Mouse (Mus musculus) embryo, embryonic 9.5 days (tissue): ENCODE measurements at regions not wholly inside any gene's neighbourhood (a gene's known extent, or its start where the extent isn't known, plus 50 kb on each side); places are given as distances from the start of the nearest gene placed in this dataset.

Experiments
- DNase-seq: peaks from one replicate; pipeline ENCODE4 v3.0.0-alpha.2; 2017; ENCODE audit errors: extremely low spot score

DNA sequence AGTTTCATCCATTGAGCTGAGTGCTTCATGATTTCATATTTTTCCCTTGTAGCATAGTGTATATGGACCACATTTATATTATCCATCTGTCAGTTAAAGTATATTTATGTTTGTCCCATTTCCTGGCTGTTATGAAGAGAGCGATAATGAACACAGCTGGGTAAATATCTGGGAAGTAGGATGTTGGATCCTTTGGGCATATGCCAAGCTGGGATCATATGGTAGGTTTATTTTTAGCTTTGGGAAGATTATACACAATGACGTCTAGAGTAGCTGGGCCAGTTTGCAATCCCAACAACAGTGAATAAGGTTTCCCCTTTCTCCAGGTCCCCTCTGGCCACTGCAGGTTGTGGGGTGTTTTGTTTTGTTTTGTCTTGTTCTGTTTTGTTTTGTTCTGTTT lies 164.5 kb downstream of the Gm765 start:
- no peak for DNase-seq

GRCm38 (mm10) chr6:98149043-98149813 lies 193.3 kb downstream of the Gm765 start:
- DNase-seq: no peak

DNA sequence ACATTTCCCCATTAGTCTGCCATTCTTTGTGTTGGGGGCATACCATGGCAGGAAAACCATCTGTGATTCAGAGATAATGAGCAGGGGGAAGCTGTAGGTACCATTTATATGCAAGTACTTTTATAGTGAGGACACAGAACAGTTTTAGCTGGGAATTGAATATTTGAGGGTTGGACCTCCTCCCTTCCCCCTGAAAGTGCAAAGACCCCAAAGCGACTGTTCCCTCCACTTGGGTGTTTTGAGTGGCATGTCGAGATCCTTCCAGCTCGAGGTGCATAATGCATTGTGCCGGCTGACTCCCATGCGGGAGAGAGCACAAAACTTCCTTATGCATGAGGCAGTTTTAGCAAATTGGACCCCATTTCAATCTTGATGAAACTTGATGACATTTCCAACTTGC lies 194.7 kb downstream of the Gm765 start:
- DNase-seq: no peak

- DNase-seq: no peak
Measured at GRCm38 (mm10) chr6:98132931-98133330, 209.6 kb downstream of the Gm765 start.

DNA sequence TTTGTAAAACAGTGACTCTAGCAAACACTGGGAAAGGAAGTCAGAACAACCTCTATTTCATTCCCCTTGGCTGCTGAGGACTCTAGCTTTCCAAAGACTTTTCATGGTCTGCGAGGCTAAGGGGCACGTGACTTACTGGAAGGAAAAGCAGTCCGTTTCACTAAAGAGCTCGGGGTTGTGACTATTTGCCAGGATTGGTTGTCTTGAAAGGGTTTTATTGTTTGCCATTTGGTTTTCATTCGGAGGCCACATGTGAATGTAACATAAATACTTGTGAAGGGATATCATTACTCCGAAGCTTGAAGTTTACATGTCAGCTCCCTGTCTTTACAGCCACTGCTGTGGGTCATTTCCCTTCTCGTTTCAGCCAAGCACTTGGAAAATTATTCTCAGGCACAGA lies 217.1 kb downstream of the Gm765 start:
- DNase-seq: no peak

GRCm38 (mm10) chr6:98118355-98119150 lies 224.0 kb downstream of the Gm765 start:
- DNase-seq: no peak

DNA sequence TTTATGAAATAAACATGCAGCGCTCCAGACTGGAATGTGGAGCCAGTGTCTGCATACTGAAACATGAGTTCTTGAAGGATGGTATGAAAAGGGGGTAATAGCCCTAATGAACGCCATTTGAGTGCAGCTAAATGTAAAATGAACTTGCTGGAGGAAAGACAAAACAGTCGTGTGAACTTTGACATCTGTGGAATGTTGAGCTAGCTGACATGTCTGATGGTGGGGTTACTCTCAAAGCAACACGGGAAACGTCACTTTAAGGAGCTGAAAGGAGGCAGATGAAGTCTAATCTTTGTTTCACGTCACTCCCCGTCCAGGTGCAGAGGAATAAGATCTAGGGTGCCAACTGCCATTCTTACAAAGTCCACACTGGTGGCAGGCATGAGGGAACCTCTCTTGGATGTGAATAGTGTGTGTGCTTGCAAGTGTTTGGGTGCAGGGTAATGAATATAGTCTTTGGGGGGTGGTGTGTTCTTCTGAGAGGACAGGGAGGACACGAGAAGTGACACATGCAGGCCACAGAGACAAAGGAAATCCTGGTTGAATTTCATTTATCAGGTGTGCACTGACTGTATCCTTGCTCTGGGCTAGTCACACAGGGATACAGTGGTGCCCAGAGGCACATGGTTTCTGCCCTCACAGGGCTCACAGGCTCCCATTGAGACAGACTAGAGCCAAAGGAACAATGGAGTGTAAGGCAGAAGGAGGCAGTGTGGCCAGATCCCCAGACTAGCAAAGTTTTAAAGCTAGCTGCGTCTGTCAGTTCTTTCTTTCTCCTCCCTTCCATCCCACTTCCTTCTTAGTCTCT lies 228.0 kb downstream of the Gm765 start:
- peak; percentile 68 for DNase-seq

DNA sequence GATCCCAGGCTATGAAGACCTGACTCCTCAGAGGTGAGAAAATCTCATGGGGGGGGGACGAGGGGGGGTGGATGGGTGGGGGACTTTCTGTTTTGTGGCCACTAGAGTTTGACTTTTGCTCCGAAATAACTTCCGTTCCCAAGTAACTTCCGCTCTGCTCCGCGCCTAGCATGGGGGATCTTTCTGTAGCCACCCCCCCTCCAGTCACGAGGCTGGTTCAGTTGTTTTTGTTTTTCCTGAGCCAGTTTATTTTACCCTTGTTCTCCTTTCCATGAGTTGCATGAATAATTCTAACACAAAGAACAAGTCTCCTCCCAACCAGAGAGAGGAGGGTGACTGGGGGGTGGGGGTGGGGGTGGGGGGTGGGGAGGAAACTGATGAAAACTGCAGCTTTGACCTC lies 228.8 kb downstream of the Gm765 start:
- peak; percentile 45 for DNase-seq

DNA sequence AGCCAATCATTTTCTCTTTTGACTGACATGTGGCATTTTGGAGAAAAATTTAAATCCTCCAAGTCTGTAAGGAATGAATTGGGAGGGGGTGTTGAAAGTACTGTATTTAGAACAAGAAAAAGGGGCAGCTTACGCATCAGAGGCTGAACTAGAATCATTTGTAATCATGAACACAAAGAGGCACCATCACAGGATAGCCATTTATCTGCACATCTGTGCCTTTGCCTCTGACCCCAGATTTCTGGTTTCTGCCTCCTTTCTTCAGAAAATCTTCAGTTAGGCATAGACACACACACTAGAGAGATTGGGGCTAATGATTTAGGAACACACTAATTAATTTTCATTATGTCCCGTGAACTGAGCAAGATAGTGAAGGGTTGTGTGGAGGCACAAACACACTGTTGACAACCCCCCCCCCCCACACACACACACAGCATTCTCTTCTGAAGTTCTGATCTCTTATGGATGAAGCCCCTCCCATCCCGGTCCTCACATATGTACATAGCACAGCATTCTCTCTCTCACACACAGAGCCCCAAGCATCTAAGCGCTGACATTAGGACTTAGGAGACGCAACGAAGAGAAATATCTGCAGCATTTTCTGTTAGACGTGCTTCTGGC lies 229.9 kb downstream of the Gm765 start:
- DNase-seq: no peak

DNA sequence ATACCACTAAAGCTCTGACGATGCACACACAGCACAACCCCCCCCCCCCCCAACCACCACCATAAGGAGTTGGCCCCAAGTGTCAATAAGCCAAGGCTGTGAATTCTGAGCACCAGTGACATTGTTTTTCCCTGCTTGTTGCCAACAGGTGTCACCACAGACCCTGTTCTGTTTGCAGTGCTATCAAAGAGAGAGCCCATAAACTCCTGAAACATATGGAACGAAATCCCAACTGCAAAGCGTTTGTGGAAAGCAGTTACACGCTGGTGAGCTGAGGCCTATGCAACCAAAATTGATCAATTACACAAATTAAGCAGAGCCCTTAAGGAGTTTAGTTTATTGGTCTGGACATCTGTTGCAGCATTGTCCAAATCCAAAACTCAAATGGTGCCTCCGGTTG lies 235.4 kb downstream of the Gm765 start:
- no peak for DNase-seq

DNA sequence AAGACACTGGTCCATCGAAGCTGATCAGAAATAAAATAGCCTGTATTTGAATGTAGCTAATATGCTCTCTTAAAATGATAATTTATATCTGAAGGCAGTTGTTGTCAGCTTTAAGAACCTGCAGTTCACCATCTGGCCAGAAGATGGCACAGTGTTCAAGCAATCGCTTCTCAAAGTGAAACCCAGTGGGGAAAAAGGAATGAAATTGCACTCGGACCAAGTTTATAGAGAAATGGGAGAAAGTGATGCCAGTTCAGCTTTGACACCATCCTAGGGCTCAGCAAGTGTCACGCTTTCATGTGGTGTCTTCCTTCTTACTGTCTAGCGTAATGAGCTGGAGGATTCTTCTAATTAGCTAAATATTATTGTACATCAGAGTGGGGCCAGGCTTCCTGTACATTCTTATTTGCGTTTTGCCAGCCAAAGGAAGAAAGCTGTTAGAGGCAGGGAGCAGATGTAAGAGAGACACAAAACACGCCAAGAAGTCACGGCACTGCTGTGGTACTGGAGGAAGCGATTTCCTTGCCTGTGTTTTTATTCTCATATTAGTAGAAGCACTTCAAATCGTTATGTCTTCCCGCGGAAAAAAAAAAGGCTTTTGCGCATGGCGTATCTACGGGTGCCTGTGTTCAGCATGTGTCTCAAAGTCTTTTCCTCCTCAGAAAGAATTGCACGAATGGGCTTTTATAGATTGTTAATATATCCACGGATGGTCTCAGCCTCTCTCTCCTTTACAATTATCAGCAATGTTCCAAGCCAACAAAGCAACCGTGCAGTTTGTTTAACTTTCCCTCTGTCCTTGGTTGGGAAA lies 237.1 kb downstream of the Gm765 start:
- peak; percentile 69 for DNase-seq

DNA sequence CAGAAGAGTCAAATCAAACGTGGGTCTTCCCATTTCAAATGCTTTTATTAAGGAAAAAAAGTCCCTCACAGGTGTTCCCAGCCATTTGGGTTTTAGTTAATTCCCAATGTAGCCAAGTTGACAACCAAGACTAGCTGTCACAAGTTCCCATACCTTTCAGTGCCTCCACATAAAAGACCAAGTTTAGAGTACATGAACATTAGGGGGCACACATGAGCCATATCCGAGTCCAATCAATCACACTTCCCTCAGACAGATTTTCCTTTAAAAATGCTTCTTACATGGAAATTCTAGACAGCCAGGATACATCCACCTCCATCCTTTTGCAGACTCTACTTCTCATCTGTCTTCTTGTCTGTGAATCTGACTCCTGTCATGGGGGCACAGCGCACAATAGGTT lies 238.1 kb downstream of the Gm765 start:
- DNase-seq: no peak

DNA sequence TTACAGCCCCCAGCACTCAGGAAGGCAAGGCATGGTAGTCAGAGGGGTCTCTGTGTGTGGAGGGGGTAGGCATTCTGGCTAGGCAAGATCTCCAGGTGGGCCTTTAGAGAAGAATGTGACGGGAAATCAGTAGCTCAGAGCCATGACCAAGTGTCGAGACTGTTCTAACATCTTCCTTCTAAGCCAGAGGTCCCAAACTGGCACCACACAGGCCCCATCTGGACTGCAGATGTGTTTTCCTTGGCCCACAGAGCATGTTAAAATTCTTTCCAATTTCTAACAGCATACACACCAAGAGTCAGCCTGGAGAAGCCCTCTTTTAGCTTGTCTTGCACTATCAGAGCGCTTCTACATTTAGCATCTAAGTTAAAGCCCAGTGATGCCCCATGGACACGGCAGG lies 241.5 kb downstream of the Gm765 start:
- no peak for DNase-seq

DNA sequence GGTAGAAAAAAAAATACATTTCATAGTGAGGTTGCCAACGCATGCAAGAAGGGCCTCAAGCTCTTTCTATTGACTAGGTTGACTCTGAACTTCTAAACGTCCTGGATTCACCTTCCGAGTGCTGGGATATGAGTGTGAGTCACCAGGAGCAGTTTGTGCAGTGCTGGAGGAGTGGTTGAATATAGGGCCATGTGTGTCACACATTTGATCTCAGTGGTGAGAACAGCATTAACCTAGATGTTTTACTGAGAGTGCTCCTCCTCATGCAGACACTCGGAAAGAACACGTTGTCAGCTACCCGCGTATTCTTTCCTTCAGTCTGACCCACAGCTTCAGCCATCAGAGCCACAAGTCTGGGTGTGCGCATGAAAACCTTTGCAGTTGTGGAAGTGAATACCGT lies 243.4 kb downstream of the Gm765 start:
- DNase-seq: no peak

DNA sequence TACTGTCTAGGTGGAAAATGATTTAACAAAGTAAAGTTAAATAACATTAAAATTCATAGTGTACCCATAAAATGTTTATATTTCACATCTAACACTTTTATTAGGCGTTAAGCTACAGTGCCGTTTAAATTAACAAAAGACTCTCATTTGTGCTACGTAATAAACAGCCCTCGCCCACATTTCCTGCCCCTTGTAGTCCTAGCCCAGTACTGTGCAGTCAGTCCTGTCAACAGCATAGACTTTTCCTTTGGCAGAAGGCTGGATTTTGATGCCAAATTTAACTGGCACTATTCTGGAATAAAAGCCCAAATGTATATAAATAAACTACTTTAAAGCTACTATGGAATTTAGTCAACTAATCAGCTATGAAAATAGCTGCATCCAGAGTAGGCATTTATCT lies 247.3 kb downstream of the Gm765 start:
- DNase-seq: no peak

DNA sequence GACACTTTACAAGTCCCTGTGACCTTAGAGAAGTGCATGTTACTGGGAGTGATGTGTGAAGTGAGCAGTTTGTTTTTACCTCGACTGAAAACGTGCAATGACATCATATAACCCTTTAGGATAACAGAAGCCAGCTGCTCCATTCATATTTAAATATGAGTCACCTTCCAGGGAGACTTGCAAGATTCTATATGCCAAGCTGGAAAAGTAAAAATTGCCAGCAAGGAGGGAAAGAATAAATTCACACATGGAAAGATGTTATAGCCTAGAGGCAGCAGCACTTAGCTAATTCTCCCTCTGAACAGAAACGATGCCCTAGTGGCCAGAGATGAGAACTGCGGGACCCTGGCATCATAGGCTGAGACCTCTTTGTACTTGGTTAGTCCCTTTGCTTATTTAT lies 253.4 kb downstream of the Gm765 start:
- DNase-seq: no peak

GRCm38 (mm10) chr6:98080076-98080475 lies 262.5 kb downstream of the Gm765 start:
- DNase-seq: no peak
